Mouse (Mus musculus) kidney, embryonic 16.5 days (tissue): ENCODE data around the gene Kdm5c. TPM values are rescaled to one million over a fixed set of nuclear protein-coding genes. Genes with fewer than 3 reads are reported as not detected.
"Not testable (repeated sequence)": the region's sequence is repeated elsewhere in the genome, so short reads cannot be mapped to it uniquely, and the experiment has no call there.

Experiments
- ATAC-seq: fragments of 200-750 bp; cut with Nextera tagmentation; 2 replicates; pipeline ENCODE4 v1.8.0; 2017; ENCODE audit warnings: moderate TSS enrichment; ENCODE audit not compliant: low FRiP score, low TSS enrichment
- H3K27ac ChIP-seq: fragments of 300-500 bp; sonication (generic); 2 replicates; pipeline ENCODE4 v1.5.1; 2014; ENCODE audit warnings: low read length
- H3K27me3 ChIP-seq: fragments of 300-500 bp; sonication (generic); 2 replicates; pipeline ENCODE4 v1.6.1; 2014; ENCODE audit warnings: low read length, control low read depth, mixed read lengths; ENCODE audit not compliant: insufficient read depth
- H3K36me3 ChIP-seq: fragments of 300-500 bp; sonication (generic); 2 replicates; pipeline ENCODE4 v1.6.1; 2014; ENCODE audit warnings: low read length, control low read depth, mixed read lengths; ENCODE audit not compliant: insufficient read depth
- H3K4me1 ChIP-seq: fragments of 300-500 bp; sonication (generic); 2 replicates; pipeline ENCODE4 v1.6.1; 2014; ENCODE audit warnings: low read length, control low read depth, mixed read lengths; ENCODE audit not compliant: insufficient read depth
- H3K4me2 ChIP-seq: fragments of 300-500 bp; sonication (generic); replicated peaks from 2 replicates; pipeline ENCODE4 v1.6.1; 2014; ENCODE audit warnings: low read depth, low read length
- H3K4me3 ChIP-seq: fragments of 300-500 bp; sonication (generic); 2 replicates; pipeline ENCODE4 v1.5.1; 2014; ENCODE audit warnings: mild to moderate bottlenecking, low read length
- H3K9ac ChIP-seq: fragments of 300-500 bp; sonication (generic); replicated peaks from 2 replicates; pipeline ENCODE4 v1.6.1; 2014; ENCODE audit warnings: low read length
- H3K9me3 ChIP-seq: fragments of 300-500 bp; sonication (generic); 2 replicates; pipeline ENCODE4 v1.6.1; 2016; ENCODE audit warnings: low read length, control low read depth
- WGBS: fragments of 180-500 bp; shearing (Covaris S2); extraction: QIAGEN DNeasy Blood & Tissue Kit; methylation state at CpG from one replicate; pipeline ENCODE4 v1.1.7; 2014; 5-methylcytosine and 5-hydroxymethylcytosine counted together
- polyA plus RNA-seq: library from polyadenylated mRNA; unstranded; fragments of >200 nt; fragmentation: Nextera tagmentation; extraction: Ambion mirVana; gene quantifications from 2 replicates; pipeline ENCODE4 v1.2.1, GENCODE M21; 2015

Gene Kdm5c
- polyA plus RNA-seq, 1 experiment from 2014 or later = 51.7 TPM

GRCm38 (mm10) chrX:152218529-152218928, 14.3 kb upstream of the Kdm5c start:
- H3K27me3 ChIP-seq = peaks cover 54% of the 10 kb centered on the region
- no peaks in the 10 kb centered on the region for H3K4me1 ChIP-seq
- H3K4me3 ChIP-seq = no peak overlapping the region
- 0 out of 2 replicates have a peak, but pooled peaks cover 9% of the 10 kb centered on the region for H3K36me3 ChIP-seq
- WGBS = 94% methylated on average over 2 of the region's 2 CpGs
- no peak overlapping the region for H3K27ac ChIP-seq
- no peak overlapping the region for H3K9ac ChIP-seq
- no peak overlapping the region for H3K4me2 ChIP-seq
- ATAC-seq = no peak
- no peaks in the 10 kb centered on the region for H3K9me3 ChIP-seq

DNA sequence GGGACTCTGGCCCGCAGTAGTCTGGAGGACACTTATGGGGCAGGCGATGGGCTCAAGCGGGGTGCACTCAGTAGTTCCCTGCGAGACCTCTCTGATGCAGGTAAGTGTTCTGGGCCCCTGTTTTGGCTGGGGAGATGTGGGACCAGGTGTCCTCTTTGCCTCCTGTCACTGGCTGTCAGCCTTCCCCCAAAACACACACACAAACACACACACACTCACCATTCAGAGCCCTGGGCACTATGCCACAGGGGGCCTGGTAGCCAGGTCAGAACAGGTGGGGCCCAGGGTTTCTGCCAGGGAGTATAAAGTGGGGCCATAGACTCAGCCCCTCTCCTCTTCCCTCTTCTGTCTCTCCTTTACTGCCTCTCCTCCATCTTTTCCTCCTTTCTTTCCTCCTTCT, 11.1 kb upstream of the Kdm5c start:
- ATAC-seq = no peak
- Histone ChIP-seq H3K9me3 (no peaks in the 10 kb centered on the region), H3K4me1 (no peaks in the 10 kb centered on the region), H3K27me3 (peaks cover 55% of the 10 kb centered on the region), H3K4me2 (no peak overlapping the region), H3K9ac (no peak overlapping the region), H3K27ac (no peak overlapping the region), H3K36me3 (0 out of 2 replicates have a peak, but pooled peaks cover 6% of the 10 kb centered on the region), H3K4me3 (no peak overlapping the region)
- 74% methylated on average over 4 of the region's 4 CpGs for WGBS

DNA sequence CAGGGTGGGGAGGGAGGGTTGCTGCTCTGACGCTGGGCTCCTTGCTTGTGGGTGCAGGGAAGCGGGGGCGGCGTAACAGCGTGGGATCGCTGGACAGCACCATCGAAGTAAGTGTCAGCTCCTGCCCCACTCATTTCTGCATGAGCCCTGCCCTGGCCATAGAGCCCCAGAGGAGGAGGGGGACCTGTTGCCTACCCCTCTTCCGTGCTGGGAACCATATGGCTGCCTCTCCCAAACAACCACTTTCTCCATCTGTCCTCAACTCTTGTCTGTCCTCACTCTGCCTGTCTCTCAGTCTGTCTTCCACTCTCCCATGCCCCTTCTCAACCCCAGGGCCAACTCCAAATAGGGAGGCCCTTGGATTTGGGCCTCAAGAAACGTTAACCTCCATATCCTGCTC, 10.6 kb upstream of the Kdm5c start:
- H3K4me2 ChIP-seq = no peak overlapping the region
- no peak overlapping the region for H3K9ac ChIP-seq
- no peak overlapping the region for H3K27ac ChIP-seq
- 0 out of 2 replicates have a peak, but pooled peaks cover 6% of the 10 kb centered on the region for H3K36me3 ChIP-seq
- H3K9me3 ChIP-seq = no peaks in the 10 kb centered on the region
- no peak for ATAC-seq
- no peaks in the 10 kb centered on the region for H3K4me1 ChIP-seq
- 46% methylated on average over 9 of the region's 9 CpGs for WGBS
- H3K27me3 ChIP-seq = peaks cover 51% of the 10 kb centered on the region
- no peak overlapping the region for H3K4me3 ChIP-seq

DNA sequence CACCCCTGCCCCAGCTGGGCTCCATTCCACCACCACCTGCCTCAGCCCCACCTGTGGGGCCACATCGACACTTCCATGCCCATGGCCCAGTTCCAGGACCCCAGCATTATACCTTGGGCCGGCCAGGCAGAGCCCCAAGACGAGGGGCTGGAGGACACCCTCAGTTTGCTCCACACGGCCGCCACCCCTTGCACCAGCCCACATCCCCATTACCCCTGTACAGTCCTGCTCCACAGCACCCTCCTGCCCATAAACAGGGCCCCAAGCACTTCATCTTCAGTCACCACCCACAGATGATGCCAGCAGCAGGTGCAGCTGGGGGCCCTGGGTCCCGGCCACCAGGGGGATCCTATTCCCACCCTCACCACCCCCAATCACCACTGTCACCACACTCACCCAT, 9.5 kb upstream of the Kdm5c start:
- 85% methylated on average over 6 of the region's 6 CpGs for WGBS
- Histone ChIP-seq H3K9ac (no peak overlapping the region), H3K27me3 (peaks cover 42% of the 10 kb centered on the region), H3K4me2 (no peak overlapping the region), H3K27ac (no peak overlapping the region), H3K36me3 (0 out of 2 replicates have a peak, but pooled peaks cover 6% of the 10 kb centered on the region), H3K4me3 (no peak overlapping the region), H3K9me3 (no peaks in the 10 kb centered on the region), H3K4me1 (no peaks in the 10 kb centered on the region)
- ATAC-seq = no peak; the same call in 1 of the 2 replicates

DNA sequence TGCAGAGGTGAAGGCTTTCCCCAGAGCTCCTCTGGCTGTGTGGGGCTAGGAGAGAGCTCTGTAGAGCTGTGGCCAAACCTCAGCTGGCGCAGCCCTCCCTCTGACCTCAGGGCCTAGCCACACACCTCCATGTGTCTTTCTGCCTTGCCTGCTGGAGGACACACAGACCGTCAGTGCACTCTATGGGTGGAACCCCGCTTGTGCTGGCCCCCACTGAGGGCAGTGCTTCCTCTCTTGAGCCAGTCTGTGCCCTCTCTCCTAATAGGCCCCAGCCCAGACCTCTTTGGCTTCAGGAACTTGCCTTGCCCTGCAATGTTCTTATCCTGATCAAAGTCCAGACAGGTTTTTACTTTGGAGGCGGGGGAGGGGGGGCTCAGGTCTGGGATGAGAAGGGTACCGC, 8.5 kb upstream of the Kdm5c start:
- Histone ChIP-seq H3K27me3 (peaks cover 36% of the 10 kb centered on the region), H3K4me2 (no peak overlapping the region), H3K36me3 (0 out of 2 replicates have a peak, but pooled peaks cover 6% of the 10 kb centered on the region), H3K27ac (no peak overlapping the region), H3K4me1 (no peaks in the 10 kb centered on the region), H3K9ac (no peak overlapping the region), H3K9me3 (no peaks in the 10 kb centered on the region), H3K4me3 (no peak overlapping the region)
- no peak for ATAC-seq
- 82% methylated on average over 5 of the region's 5 CpGs for WGBS

- peaks cover 11% of the 10 kb centered on the region for H3K4me1 ChIP-seq
- H3K36me3 ChIP-seq = peaks cover 11% of the 10 kb centered on the region; the same call in 1 of the 2 replicates
- no peak overlapping the region for H3K27ac ChIP-seq
- no peaks in the 10 kb centered on the region for H3K9me3 ChIP-seq
- H3K27me3 ChIP-seq = no peaks in the 10 kb centered on the region
- WGBS = 17% methylated on average over 3 of the region's 3 CpGs
- no peak for ATAC-seq
- H3K9ac ChIP-seq = peak overlapping the region; percentile 97
- H3K4me3 ChIP-seq = peak overlapping the region; percentile 96
- peak overlapping the region; percentile 67 for H3K4me2 ChIP-seq
Observed at GRCm38 (mm10) chrX:152234125-152234524, 1.3 kb downstream of the Kdm5c start.

DNA sequence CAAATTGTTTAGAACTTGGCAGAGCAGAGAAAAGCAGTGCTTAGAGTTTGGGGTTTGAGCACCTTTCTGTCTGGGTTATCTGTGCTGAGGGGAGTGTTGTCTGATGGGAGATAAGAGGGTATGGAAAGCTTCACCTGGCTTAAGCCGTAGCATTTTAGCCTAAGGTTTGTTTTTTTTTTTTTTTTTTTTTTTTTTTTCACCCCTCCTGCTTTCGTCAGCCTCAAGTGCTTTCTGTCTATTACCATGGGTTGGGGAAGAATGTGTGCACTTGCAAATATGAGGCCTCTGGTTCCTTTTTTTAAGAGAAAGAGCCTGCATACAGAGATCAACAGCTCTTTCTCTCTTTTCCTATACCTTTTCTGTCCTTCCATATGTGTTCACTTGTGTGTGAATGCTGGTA, 2.9 kb downstream of the Kdm5c start:
- H3K36me3 ChIP-seq = peaks cover 26% of the 10 kb centered on the region; the same call in 1 of the 2 replicates
- H3K9me3 ChIP-seq = no peaks in the 10 kb centered on the region
- no peaks in the 10 kb centered on the region for H3K27me3 ChIP-seq

GRCm38 (mm10) chrX:152243140-152243539, 10.3 kb downstream of the Kdm5c start:
- H3K36me3 ChIP-seq = peaks cover 72% of the 10 kb centered on the region
- ATAC-seq = not testable (repeated sequence)
- WGBS = 88% methylated on average over 6 of the region's 6 CpGs

More for the DNA sequence above, 2.9 kb downstream of the Kdm5c start:
- Histone ChIP-seq H3K4me2 (0 out of 2 replicates have a peak overlapping the region, but pooled peaks have one; percentile 3), H3K4me3 (no peak overlapping the region), H3K27ac (no peak overlapping the region), H3K4me1 (peaks cover 11% of the 10 kb centered on the region), H3K9ac (no peak overlapping the region)
- 65% methylated on average over 2 of the region's 2 CpGs for WGBS
- ATAC-seq = no peak

DNA sequence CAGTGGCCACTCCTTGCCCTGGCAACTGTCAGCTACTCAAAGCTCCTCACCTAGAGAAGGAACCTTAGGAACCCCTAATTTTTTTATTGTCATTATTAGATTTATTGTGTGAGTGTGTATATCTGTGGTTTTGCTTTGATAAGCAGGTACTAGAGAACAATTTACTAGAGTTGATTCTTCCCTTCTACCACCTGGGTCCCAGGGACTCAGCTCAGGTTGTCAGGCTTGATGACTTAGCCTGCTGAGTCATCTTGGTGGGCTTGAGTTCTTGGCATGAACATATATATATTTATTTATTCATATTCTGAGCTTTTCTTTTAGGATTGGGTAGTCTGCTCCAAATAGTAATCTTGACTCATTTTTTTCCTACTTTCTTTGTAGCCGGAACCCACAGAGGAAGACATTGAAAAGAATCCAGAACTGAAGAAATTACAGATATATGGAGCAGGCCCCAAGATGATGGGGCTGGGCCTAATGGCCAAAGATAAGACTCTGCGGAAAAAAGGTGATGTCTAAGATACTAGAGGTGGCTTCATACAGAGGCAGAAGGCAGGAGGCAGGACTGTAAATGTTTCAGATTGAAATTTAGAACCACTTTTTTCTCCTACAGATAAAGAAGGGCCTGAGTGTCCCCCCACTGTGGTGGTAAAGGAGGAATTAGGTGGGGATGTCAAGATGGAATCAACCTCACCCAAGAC, 11.8 kb downstream of the Kdm5c start:
- H3K36me3 ChIP-seq = peaks cover 78% of the 10 kb centered on the region
- WGBS = 89% methylated on average over 2 of the region's 2 CpGs
- H3K4me1 ChIP-seq = no peaks in the 10 kb centered on the region
- no peak overlapping the region for H3K4me2 ChIP-seq
- no peak overlapping the region for H3K4me3 ChIP-seq
- no peaks in the 10 kb centered on the region for H3K9me3 ChIP-seq
- no peak overlapping the region for H3K9ac ChIP-seq
- ATAC-seq = no peak
- no peaks in the 10 kb centered on the region for H3K27me3 ChIP-seq
- no peak overlapping the region for H3K27ac ChIP-seq

More at GRCm38 (mm10) chrX:152243140-152243539, 10.3 kb downstream of the Kdm5c start:
- not testable (repeated sequence) for H3K4me2 ChIP-seq, H3K9me3 ChIP-seq, H3K4me1 ChIP-seq, H3K27ac ChIP-seq, H3K27me3 ChIP-seq, H3K4me3 ChIP-seq, H3K9ac ChIP-seq

DNA sequence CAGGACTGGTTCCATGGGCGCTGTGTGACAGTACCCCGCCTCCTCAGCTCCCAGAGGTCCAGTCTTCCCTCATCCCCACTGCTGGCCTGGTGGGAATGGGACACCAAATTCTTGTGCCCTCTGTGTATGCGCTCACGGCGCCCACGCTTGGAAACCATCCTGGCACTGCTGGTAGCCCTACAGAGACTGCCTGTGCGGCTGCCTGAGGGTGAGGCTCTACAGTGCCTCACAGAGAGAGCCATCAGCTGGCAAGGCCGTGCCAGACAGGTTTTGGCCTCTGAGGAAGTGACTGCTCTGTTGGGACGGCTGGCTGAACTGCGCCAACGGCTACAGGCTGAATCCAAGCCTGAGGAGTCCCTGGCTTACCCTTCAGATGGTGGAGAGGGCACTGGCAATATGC, 38.4 kb downstream of the Kdm5c start:
- Histone ChIP-seq H3K27ac (no peak overlapping the region), H3K27me3 (no peaks in the 10 kb centered on the region), H3K4me3 (no peak overlapping the region), H3K4me1 (no peaks in the 10 kb centered on the region), H3K9ac (no peak overlapping the region), H3K9me3 (no peaks in the 10 kb centered on the region), H3K36me3 (peaks cover 93% of the 10 kb centered on the region), H3K4me2 (no peak overlapping the region)
- ATAC-seq = peak; percentile 29; the same call in 1 of the 2 replicates
- WGBS = 94% methylated on average over 11 of the region's 11 CpGs
